Mouse (Mus musculus) right cerebral cortex, postnatal 10 days (tissue): ENCODE results near the gene Grhl1.

Experiments used
- DNase-seq, 2 experiments: peaks; one replicate each; pipeline ENCODE4 v3.0.0; 2021; ENCODE audit warnings: low spot score in 2 of 2

Gene Grhl1

GRCm38 (mm10) chr12:24642370-24642802 lies 70.3 kb downstream of the Grhl1 start:
- DNase-seq, result peak; percentile 87 to 89

- no peak for DNase-seq
Observed at GRCm38 (mm10) chr12:24644125-24644571, 72.1 kb downstream of the Grhl1 start.

- DNase-seq, result no peak
Observed at GRCm38 (mm10) chr12:24645901-24646300, 73.8 kb downstream of the Grhl1 start.

- DNase-seq, result no peak
Observed at GRCm38 (mm10) chr12:24648094-24648493, 76.0 kb downstream of the Grhl1 start.

- no peak for DNase-seq
Observed at GRCm38 (mm10) chr12:24650415-24651062, 78.5 kb downstream of the Grhl1 start.

- DNase-seq, result peak; percentile 97 to 98
Observed at GRCm38 (mm10) chr12:24651063-24651557, 79.0 kb downstream of the Grhl1 start, which contains the start of gene Klf11. Gene Klf11 (plus strand): TSS chr12:24651274.

GRCm38 (mm10) chr12:24651642-24652342 lies 79.7 kb downstream of the Grhl1 start:
- DNase-seq, result peak; percentile 94

GRCm38 (mm10) chr12:24654065-24654862 lies 82.2 kb downstream of the Grhl1 start:
- peak; percentile 45 for DNase-seq

- no peak for DNase-seq
Observed at GRCm38 (mm10) chr12:24656436-24656835, 84.4 kb downstream of the Grhl1 start.

- DNase-seq, result no peak
Observed at GRCm38 (mm10) chr12:24658998-24659397, 86.9 kb downstream of the Grhl1 start.

GRCm38 (mm10) chr12:24659923-24660322 lies 87.8 kb downstream of the Grhl1 start:
- no peak for DNase-seq

- no peak for DNase-seq
Observed at GRCm38 (mm10) chr12:24661100-24661499, 89.0 kb downstream of the Grhl1 start.

GRCm38 (mm10) chr12:24662131-24662530 lies 90.0 kb downstream of the Grhl1 start:
- no peak for DNase-seq
